Mouse (Mus musculus) G1E (cell line): ENCODE data around the gene Zswim3.

Experiments used
- CTCF ChIP-seq: IDR thresholded peaks from 2 replicates; pipeline ENCODE4 v1.5.1; 2012; ENCODE audit warnings: low read depth, low read length, inconsistent platforms, mixed read lengths
- GATA1 ChIP-seq: IDR thresholded peaks from 2 replicates; pipeline ENCODE4 v1.6.1; 2012; ENCODE audit warnings: borderline replicate concordance, low read length, inconsistent platforms, mixed read lengths
- GATA2 ChIP-seq: IDR thresholded peaks from 2 replicates; pipeline ENCODE4 v1.6.1; 2012; ENCODE audit warnings: low read depth, low read length, inconsistent platforms, borderline replicate concordance
- TAL1 ChIP-seq: conservative IDR thresholded peaks from 2 replicates; pipeline ENCODE4 v1.6.1; 2012; ENCODE audit warnings: low read depth, low read length, inconsistent platforms, mixed read lengths

- no peak for TF ChIP-seq CTCF
- TF ChIP-seq GATA2: no peak
- TF ChIP-seq TAL1: no peak
- no peak for TF ChIP-seq GATA1
Measured at GRCm38 (mm10) chr2:164828437-164828836, 23.5 kb downstream of the Zswim3 start, which contains the start of gene Spata25.
